Mouse (Mus musculus) heart, embryonic 12.5 days (tissue): ENCODE results near the gene Por. TPM values are rescaled to one million over a fixed set of nuclear protein-coding genes. Genes with fewer than 3 reads are reported as not detected.
A peak's percentile ranks its signal among the peaks of the same experiment; 100 is the strongest.

ENCODE experiments used
- ATAC-seq: fragments of 200-750 bp; cut with Nextera tagmentation; 2 replicates; pipeline ENCODE4 v1.8.0; 2017; ENCODE audit warnings: moderate TSS enrichment, moderate library complexity; ENCODE audit not compliant: insufficient number of reproducible peaks, low FRiP score
- H3K27ac ChIP-seq: fragments of 300-500 bp; sonication (generic); 2 replicates; pipeline ENCODE4 v1.5.1; 2016; ENCODE audit warnings: mild to moderate bottlenecking, moderate library complexity; ENCODE audit not compliant: poor library complexity, severe bottlenecking
- H3K27me3 ChIP-seq: fragments of 300-500 bp; sonication (generic); replicated peaks from 2 replicates; pipeline ENCODE4 v1.6.1; 2016; ENCODE audit warnings: mild to moderate bottlenecking, moderate library complexity
- H3K36me3 ChIP-seq: fragments of 300-500 bp; sonication (generic); 2 replicates; pipeline ENCODE4 v1.6.1; 2016; ENCODE audit warnings: mild to moderate bottlenecking, moderate library complexity
- H3K4me1 ChIP-seq: fragments of 300-500 bp; sonication (generic); replicated peaks from 2 replicates; pipeline ENCODE4 v1.6.1; 2016; ENCODE audit warnings: mild to moderate bottlenecking
- H3K4me2 ChIP-seq: fragments of 300-500 bp; sonication (generic); 2 replicates; pipeline ENCODE4 v1.6.1; 2016; ENCODE audit warnings: mild to moderate bottlenecking, moderate library complexity
- H3K4me3 ChIP-seq: fragments of 300-500 bp; sonication (generic); 2 replicates; pipeline ENCODE4 v1.5.1; 2016; ENCODE audit warnings: mild to moderate bottlenecking
- H3K9ac ChIP-seq: fragments of 300-500 bp; sonication (generic); 2 replicates; pipeline ENCODE4 v1.6.1; 2016; ENCODE audit warnings: mild to moderate bottlenecking, moderate library complexity
- H3K9me3 ChIP-seq: fragments of 300-500 bp; sonication (generic); replicated peaks from 2 replicates; pipeline ENCODE4 v1.6.1; 2016; ENCODE audit warnings: mild to moderate bottlenecking, moderate library complexity
- WGBS: fragments of 180-500 bp; shearing (Covaris S2); methylation state at CpG from one replicate; pipeline ENCODE4 v1.1.7; 2016; 5-methylcytosine and 5-hydroxymethylcytosine counted together
- microRNA-seq: library from miRNA; unstranded; fragments of <30 nt; microRNA quantifications from one replicate; pipeline ENCODE4, GENCODE M21; 2017
- polyA plus RNA-seq: library from polyadenylated mRNA; unstranded; fragments of >200 nt; fragmentation: Nextera tagmentation; extraction: Ambion mirVana; gene quantifications from 2 replicates; pipeline ENCODE4 v1.2.1, GENCODE M21; 2016

Gene Por
- polyA plus RNA-seq, 1 experiment from 2014 or later: 54.0 TPM

- ATAC-seq: no peak
- Histone ChIP-seq H3K4me2 (no peak overlapping the region), H3K9ac (no peak overlapping the region), H3K9me3 (no peaks in the 10 kb centered on the region), H3K27me3 (peaks cover 4% of the 10 kb centered on the region; the same call in 1 of the 2 replicates), H3K4me1 (0 out of 2 replicates have a peak, but pooled peaks cover 2% of the 10 kb centered on the region), H3K27ac (no peak overlapping the region), H3K4me3 (no peak overlapping the region), H3K36me3 (no peaks in the 10 kb centered on the region)
- WGBS: 29% methylated on average over 3 of the region's 3 CpGs
These were observed 102.7 kb downstream of the Por start for GRCm38 (mm10) chr5:135772519-135772918.

GRCm38 (mm10) chr5:135776546-135776945, 106.7 kb downstream of the Por start:
- Histone ChIP-seq H3K4me2 (no peak overlapping the region), H3K27me3 (no peaks in the 10 kb centered on the region), H3K4me1 (peaks cover 23% of the 10 kb centered on the region), H3K9ac (no peak overlapping the region), H3K36me3 (peaks cover 13% of the 10 kb centered on the region), H3K9me3 (no peaks in the 10 kb centered on the region), H3K4me3 (no peak overlapping the region), H3K27ac (no peak overlapping the region)
- ATAC-seq: no peak
- 88% methylated on average over 4 of the region's 4 CpGs for WGBS

GRCm38 (mm10) chr5:135777796-135778470, 108.1 kb downstream of the Por start, which contains the start of gene Styxl1:
TSS of gene Styxl1 (minus strand) at chr5:135778385.
- Histone ChIP-seq H3K36me3 (peaks cover 25% of the 10 kb centered on the region), H3K27me3 (no peaks in the 10 kb centered on the region), H3K4me2 (peak within 1 kb of the TSS; percentile 81), H3K9me3 (no peaks in the 10 kb centered on the region), H3K9ac (peak within 1 kb of the TSS; percentile 97), H3K4me3 (peak within 1 kb of the TSS; percentile 97), H3K27ac (peak within 1 kb of the TSS; percentile 99), H3K4me1 (peaks cover 27% of the 10 kb centered on the region)
- ATAC-seq: peak; percentile 22
- WGBS: under 1% methylated on average over 45 of the region's 45 CpGs

- WGBS: under 1% methylated on average over 70 of the region's 70 CpGs
- H3K4me1 ChIP-seq: peaks cover 27% of the 10 kb centered on the region
These were observed 108.9 kb downstream of the Por start, which contains the start of gene Mdh2 for GRCm38 (mm10) chr5:135778471-135779445. TSS of gene Mdh2 (plus strand) at chr5:135778480.

GRCm38 (mm10) chr5:135780331-135780730, 110.5 kb downstream of the Por start:
- no peak for ATAC-seq
- peak overlapping the region; percentile 81 for H3K4me2 ChIP-seq
- peaks cover 27% of the 10 kb centered on the region for H3K4me1 ChIP-seq
- no peak overlapping the region for H3K27ac ChIP-seq
- 80% methylated on average over 8 of the region's 8 CpGs for WGBS
- no peaks in the 10 kb centered on the region for H3K9me3 ChIP-seq
- peak overlapping the region; percentile 97 for H3K4me3 ChIP-seq
- peaks cover 49% of the 10 kb centered on the region for H3K36me3 ChIP-seq
- H3K27me3 ChIP-seq: no peaks in the 10 kb centered on the region
- peak overlapping the region; percentile 68; the same call in 1 of the 2 replicates for H3K9ac ChIP-seq

More at GRCm38 (mm10) chr5:135778471-135779445, 108.9 kb downstream of the Por start, which contains the start of gene Mdh2:
- Histone ChIP-seq H3K36me3 (peaks cover 33% of the 10 kb centered on the region), H3K9ac (peak within 1 kb of the TSS; percentile 97), H3K4me3 (peak within 1 kb of the TSS; percentile 97), H3K27ac (peak within 1 kb of the TSS; percentile 99), H3K27me3 (no peaks in the 10 kb centered on the region), H3K4me2 (peak within 1 kb of the TSS; percentile 81), H3K9me3 (no peaks in the 10 kb centered on the region)
- ATAC-seq: peak; percentile 98

GRCm38 (mm10) chr5:135782901-135783300, 113.1 kb downstream of the Por start:
- Histone ChIP-seq H3K36me3 (peaks cover 75% of the 10 kb centered on the region), H3K27me3 (no peaks in the 10 kb centered on the region), H3K4me1 (peaks cover 22% of the 10 kb centered on the region), H3K27ac (no peak overlapping the region), H3K9ac (no peak overlapping the region), H3K4me3 (no peak overlapping the region), H3K9me3 (no peaks in the 10 kb centered on the region), H3K4me2 (no peak overlapping the region)
- no peak for ATAC-seq
- 80% methylated on average over 4 of the region's 4 CpGs for WGBS

Small RNA genes lying within 50 kb of the gene (microRNA-seq; reads per million reads assigned to microRNA genes)
- not detected for gene Mir7034

Other genes starting within 250 kb of the Por start
- 44.8 and 45.0 TPM in 2 replicates for gene Hip1, start 124.9 kb upstream of the Por start, polyA plus RNA-seq
- not detected in 2 replicates for gene Ccl26, start 106.5 kb upstream of the Por start, polyA plus RNA-seq
- 0.56 and 0.73 TPM in 2 replicates for gene Ccl24, start 97.0 kb upstream of the Por start, polyA plus RNA-seq
- 39.2 and 45.6 TPM in 2 replicates for gene Rhbdd2, start 37.4 kb upstream of the Por start, polyA plus RNA-seq
- 34.5 and 35.8 TPM in 2 replicates for gene Tmem120a, start 74.4 kb downstream of the Por start, polyA plus RNA-seq
- gene Styxl1, start 108.4 kb downstream of the Por start, polyA plus RNA-seq: not detected in 2 replicates
- 950 TPM in 2 replicates for gene Mdh2, start 108.4 kb downstream of the Por start, polyA plus RNA-seq
- gene Srrm3, start 136.9 kb downstream of the Por start, polyA plus RNA-seq: 0.22 TPM in 1 of 2 replicates, not detected in the other
- 916 and 1,021 TPM in 2 replicates for gene Hspb1, start 217.9 kb downstream of the Por start, polyA plus RNA-seq